Mouse (Mus musculus): ENCODE data around the gene Lrrc39. TPM values are rescaled to one million over a fixed set of nuclear protein-coding genes. Genes with fewer than 3 reads are reported as not detected.
"Not testable (repeated sequence)": the region's sequence is repeated elsewhere in the genome, so short reads cannot be mapped to it uniquely, and the experiment has no call there.

The Lrrc39 gene
- polyA plus RNA-seq, 2 experiments = 2.6 to 3.1 TPM

GRCm38 (mm10) chr3:116551362-116551761, 11.4 kb upstream of the Lrrc39 start:
- H3K4me3 ChIP-seq (ENCODE audit: insufficient read depth in 1 of 2, low read depth in 2 of 2, low read length in 2 of 2) = no peak overlapping the region
- no peaks in the 10 kb centered on the region for H3K27me3 ChIP-seq (ENCODE audit: control insufficient read depth, insufficient read depth, low read length)
- no peak overlapping the region for H3K4me2 ChIP-seq (ENCODE audit: low read depth)
- no peak overlapping the region for H3K9ac ChIP-seq (replicated peaks)
- 81% methylated on average over 5 of the region's 5 CpGs for WGBS (ENCODE audit: insufficient replicate concordance)
- TF ChIP-seq CTCF (IDR thresholded peaks at IDR 0.05; ENCODE audit: low read depth) = no peak
- no peaks in the 10 kb centered on the region for H3K36me3 ChIP-seq (replicated peaks; ENCODE audit: control insufficient read depth, insufficient read depth, low read depth)
- no peaks in the 10 kb centered on the region for H3K4me1 ChIP-seq (replicated peaks; ENCODE audit: control insufficient read depth in 2 of 2, insufficient read depth in 2 of 2, low read length in 1 of 2)
- H3K9me3 ChIP-seq (ENCODE audit: control insufficient read depth, low read length) = no peaks in the 10 kb centered on the region
- H3K27ac ChIP-seq = no peak overlapping the region
- DNase-seq (ENCODE audit: low read depth in 3 of 3, low spot score in 3 of 3) (no peak), ATAC-seq (ENCODE audit: insufficient read depth) (no peak)

- H3K4me3 ChIP-seq (ENCODE audit: insufficient read depth in 1 of 2, low read depth in 2 of 2, low read length in 2 of 2); H3K27me3 ChIP-seq (ENCODE audit: control insufficient read depth, insufficient read depth, low read length); H3K36me3 ChIP-seq (replicated peaks; ENCODE audit: control insufficient read depth, insufficient read depth, low read depth); ATAC-seq (ENCODE audit: insufficient read depth); H3K9me3 ChIP-seq (ENCODE audit: control insufficient read depth, low read length); H3K4me2 ChIP-seq (ENCODE audit: low read depth); DNase-seq (ENCODE audit: low read depth in 3 of 3, low spot score in 3 of 3); H3K9ac ChIP-seq (replicated peaks); H3K27ac ChIP-seq: not testable (repeated sequence)
- H3K4me1 ChIP-seq (replicated peaks; ENCODE audit: control insufficient read depth in 2 of 2, insufficient read depth in 2 of 2, low read length in 1 of 2) = peaks cover 8 to 21% of the 10 kb centered on the region in 2 experiments
- WGBS (ENCODE audit: insufficient replicate concordance) = 92% methylated on average over 13 of the region's 14 CpGs
These were observed 1.5 kb upstream of the Lrrc39 start for GRCm38 (mm10) chr3:116561315-116561714.

GRCm38 (mm10) chr3:116563095-116563492, 321 bp downstream of the Lrrc39 start:
- peak overlapping the region; percentile 72 for H3K4me3 ChIP-seq (ENCODE audit: insufficient read depth in 1 of 2, low read depth in 2 of 2, low read length in 2 of 2)
- H3K9me3 ChIP-seq (ENCODE audit: control insufficient read depth, low read length) = peaks cover 3% of the 10 kb centered on the region
- no peaks in the 10 kb centered on the region for H3K27me3 ChIP-seq (ENCODE audit: control insufficient read depth, insufficient read depth, low read length)
- H3K9ac ChIP-seq (replicated peaks) = peak overlapping the region; percentile 86
- peak overlapping the region; percentile 92 for H3K4me2 ChIP-seq (ENCODE audit: low read depth)
- peak overlapping the region; percentile 96 for H3K27ac ChIP-seq
- peaks cover 8 to 21% of the 10 kb centered on the region in 2 experiments for H3K4me1 ChIP-seq (replicated peaks; ENCODE audit: control insufficient read depth in 2 of 2, insufficient read depth in 2 of 2, low read length in 1 of 2)
- H3K36me3 ChIP-seq (replicated peaks; ENCODE audit: control insufficient read depth, insufficient read depth, low read depth) = no peaks in the 10 kb centered on the region
- 9% methylated on average over 7 of the region's 7 CpGs for WGBS (ENCODE audit: insufficient replicate concordance)
- TF ChIP-seq CTCF (IDR thresholded peaks at IDR 0.05; ENCODE audit: low read depth) (no peak), EP300 (IDR thresholded peaks at IDR 0.05; ENCODE audit: low read depth) (no peak)
- ATAC-seq (ENCODE audit: insufficient read depth) (peak; percentile 69), DNase-seq (ENCODE audit: low read depth in 3 of 3, low spot score in 3 of 3) (no peak)

- Histone ChIP-seq H3K27ac (no peak overlapping the region), H3K9me3 (ENCODE audit: control insufficient read depth, low read length) (peaks cover 3% of the 10 kb centered on the region), H3K36me3 (replicated peaks; ENCODE audit: control insufficient read depth, insufficient read depth, low read depth) (no peaks in the 10 kb centered on the region), H3K9ac (replicated peaks) (no peak overlapping the region), H3K4me2 (ENCODE audit: low read depth) (no peak overlapping the region), H3K27me3 (ENCODE audit: control insufficient read depth, insufficient read depth, low read length) (no peaks in the 10 kb centered on the region), H3K4me3 (ENCODE audit: insufficient read depth in 1 of 2, low read depth in 2 of 2, low read length in 2 of 2) (no peak overlapping the region), H3K4me1 (replicated peaks; ENCODE audit: control insufficient read depth in 2 of 2, insufficient read depth in 2 of 2, low read length in 1 of 2) (0 out of 4 replicates have a peak, but pooled peaks cover 0 to 2% of the 10 kb centered on the region in 2 experiments)
- TF ChIP-seq EP300 (IDR thresholded peaks at IDR 0.05; ENCODE audit: low read depth) (no peak), CTCF (IDR thresholded peaks at IDR 0.05; ENCODE audit: low read depth) (no peak)
- ATAC-seq (ENCODE audit: insufficient read depth) = no peak
- DNase-seq (ENCODE audit: low read depth in 3 of 3, low spot score in 3 of 3) = no peak
- 13% methylated on average over 2 of the region's 2 CpGs for WGBS (ENCODE audit: insufficient replicate concordance)
These were observed 7.9 kb downstream of the Lrrc39 start for GRCm38 (mm10) chr3:116570628-116571027.

- no peak for TF ChIP-seq EP300 (IDR thresholded peaks at IDR 0.05; ENCODE audit: low read depth)
- TF ChIP-seq CTCF (IDR thresholded peaks at IDR 0.05; ENCODE audit: low read depth) = peak; percentile 66
- ATAC-seq (ENCODE audit: insufficient read depth) (no peak), DNase-seq (ENCODE audit: low read depth in 3 of 3, low spot score in 3 of 3) (no peak)
- no peaks in the 10 kb centered on the region for H3K27me3 ChIP-seq (ENCODE audit: control insufficient read depth, insufficient read depth, low read length)
- H3K4me3 ChIP-seq (ENCODE audit: insufficient read depth in 1 of 2, low read depth in 2 of 2, low read length in 2 of 2) = no peak overlapping the region
- H3K9ac ChIP-seq (replicated peaks) = no peak overlapping the region
- 37% methylated on average over 3 of the region's 3 CpGs for WGBS (ENCODE audit: insufficient replicate concordance)
- no peaks in the 10 kb centered on the region for H3K4me1 ChIP-seq (replicated peaks; ENCODE audit: control insufficient read depth in 2 of 2, insufficient read depth in 2 of 2, low read length in 1 of 2)
- H3K4me2 ChIP-seq (ENCODE audit: low read depth) = no peak overlapping the region
- H3K9me3 ChIP-seq (ENCODE audit: control insufficient read depth, low read length) = no peaks in the 10 kb centered on the region
- no peak overlapping the region for H3K27ac ChIP-seq
- H3K36me3 ChIP-seq (replicated peaks; ENCODE audit: control insufficient read depth, insufficient read depth, low read depth) = peaks cover 17% of the 10 kb centered on the region
These were observed 14.5 kb downstream of the Lrrc39 start for GRCm38 (mm10) chr3:116577286-116577685.
